ENCODE assay signal across 21 mouse cellular contexts in genomic region chr5:102453324-102453723, GRCm38 (mm10). TPM values are rescaled to one million over a fixed set of nuclear protein-coding genes. Genes with fewer than 3 reads are reported as not detected.
A peak's percentile ranks its signal among the peaks of the same experiment; 100 is the strongest.
DNase-seq lines count a peak whose midpoint lies in the region; ATAC-seq and TF ChIP-seq lines count a peak whose summit lies in the region.
"Had no signal": no experiment of that assay in that cellular context is flagged by ENCODE, and none has a peak within 500 bp of the region (broad histone marks: within the 10 kb centered on the region; RNA-seq: fewer than 3 reads in every experiment).

No protein-coding gene starts in this region.

- in situ Hi-C loops in CH12.LX (cut with MboI; ENCODE audit: low pct_ligation_motif_present, low pct_unique_long_range_greater_than_20kb, low sequenced_read_pairs): no loop called here

- H3K79me2 ChIP-seq in CH12.LX (replicated peaks; ENCODE audit: control insufficient read depth, extremely low read depth, insufficient read depth, poor library complexity, severe bottlenecking): no peaks in the 10 kb centered on the region

- no peaks in the 10 kb centered on the region for H3K27me3 ChIP-seq in CH12.LX (replicated peaks)
- H3K27me3 ChIP-seq in limb, embryonic 10.5 days (ENCODE audit: low read depth, poor library complexity, severe bottlenecking): no peaks in the 10 kb centered on the region
- H3K27me3 ChIP-seq in stomach, postnatal 0 days (ENCODE audit: control insufficient read depth, insufficient read depth, low read length): no peaks in the 10 kb centered on the region
- H3K27me3 ChIP-seq: embryonic facial prominence, embryonic 12.5 days; forebrain, embryonic 13.5 days; forebrain, embryonic 15.5 days; Patski had no signal

- DNase-seq in CH12.LX (ENCODE audit: extremely low read depth): peak; percentile 5
- peak; percentile 10 for DNase-seq in limb, embryonic 10.5 days (ENCODE audit: low spot score)
- peak; percentile 45 for DNase-seq in stomach, postnatal 0 days (ENCODE audit: low spot score)
- no peak for DNase-seq in testis, postnatal 14 days (ENCODE audit: low spot score)
- DNase-seq: adrenal gland, adult 8-10 months; adrenal gland, postnatal 25 days; cerebellum, adult 11 months; cerebellum, adult 18-20 months; cerebellum, adult 8-10 months; cerebellum, adult 9-11 months; cerebellum, postnatal 14 days; cerebellum, postnatal 36 days; forebrain, postnatal 0 days had no signal

- ATAC-seq in stomach, postnatal 0 days (ENCODE audit: low FRiP score, low TSS enrichment): peak; percentile 92
- ATAC-seq in frontal cortex, adult (ENCODE audit: low TSS enrichment): no peak
- ATAC-seq: activated CD4-positive, CD25-positive, alpha-beta regulatory T cell, adult 4 months; forebrain, embryonic 13.5 days; forebrain, embryonic 15.5 days; forebrain, postnatal 0 days; Patski had no signal

- H3K4me3 ChIP-seq in CH12.LX (replicated peaks in 1 of 3; ENCODE audit: low read depth in 2 of 3, low read length in 2 of 3, poor library complexity in 1 of 3): peak overlapping the region in 2 of 3 experiments; percentile 8 to 51
- no peak overlapping the region for H3K4me3 ChIP-seq in limb, embryonic 10.5 days
- no peak overlapping the region for H3K4me3 ChIP-seq in stomach, postnatal 0 days (ENCODE audit: low read depth, low read length)
- H3K4me3 ChIP-seq: embryonic facial prominence, embryonic 10.5 days; embryonic facial prominence, embryonic 12.5 days; forebrain, embryonic 13.5 days; forebrain, embryonic 15.5 days had no signal

- WGBS in limb, embryonic 10.5 days: 89% methylated on average over 2 of the region's 2 CpGs
- WGBS in stomach, postnatal 0 days: 67% methylated on average over 2 of the region's 2 CpGs

- H3K9me3 ChIP-seq in CH12.LX (replicated peaks; ENCODE audit: low read length): no peaks in the 10 kb centered on the region
- H3K9me3 ChIP-seq in limb, embryonic 10.5 days (replicated peaks): no peaks in the 10 kb centered on the region
- no peaks in the 10 kb centered on the region for H3K9me3 ChIP-seq in stomach, postnatal 0 days (ENCODE audit: control insufficient read depth, low read length)
- H3K9me3 ChIP-seq: embryonic facial prominence, embryonic 10.5 days; embryonic facial prominence, embryonic 12.5 days; forebrain, embryonic 13.5 days; forebrain, embryonic 15.5 days had no signal

- TF ChIP-seq POLR2A in CH12.LX (IDR thresholded peaks at IDR 0.05; ENCODE audit: low read depth, low read length): peak; percentile 53

- H3K27ac ChIP-seq in CH12.LX (ENCODE audit: insufficient read depth, low read depth): no peak overlapping the region
- no peak overlapping the region for H3K27ac ChIP-seq in limb, embryonic 10.5 days
- H3K27ac ChIP-seq in stomach, postnatal 0 days (replicated peaks): no peak overlapping the region
- H3K27ac ChIP-seq: embryonic facial prominence, embryonic 10.5 days; forebrain, embryonic 13.5 days; forebrain, embryonic 15.5 days had no signal

- peaks cover 5 to 10% of the 10 kb centered on the region in 2 experiments; a peak in 2 of 4 replicates for H3K4me1 ChIP-seq in CH12.LX (ENCODE audit: control insufficient read depth in 1 of 2, insufficient read depth in 2 of 2)
- H3K4me1 ChIP-seq in limb, embryonic 10.5 days: peaks cover 9% of the 10 kb centered on the region
- no peaks in the 10 kb centered on the region for H3K4me1 ChIP-seq in stomach, postnatal 0 days (replicated peaks; ENCODE audit: control insufficient read depth, insufficient read depth)
- H3K4me1 ChIP-seq: embryonic facial prominence, embryonic 10.5 days; forebrain, embryonic 13.5 days; forebrain, embryonic 15.5 days had no signal

- no peak for TF ChIP-seq EP300 in CH12.LX (IDR thresholded peaks at IDR 0.05; ENCODE audit: low read length)
- TF ChIP-seq EP300 in stomach, postnatal 0 days (optimal IDR thresholded peaks at IDR 0.05): no peak

- H3K4me2 ChIP-seq in CH12.LX (ENCODE audit: insufficient read depth, low read depth, poor library complexity, severe bottlenecking): peak overlapping the region; percentile 53; the same call in 1 of the 2 replicates
- H3K4me2 ChIP-seq in stomach, postnatal 0 days (replicated peaks; ENCODE audit: low read depth): no peak overlapping the region
- H3K4me2 ChIP-seq: embryonic facial prominence, embryonic 12.5 days; forebrain, embryonic 13.5 days; forebrain, embryonic 15.5 days had no signal

- H3K9ac ChIP-seq in CH12.LX (ENCODE audit: insufficient read depth, low read depth): 0 out of 2 replicates have a peak overlapping the region, but pooled peaks have one; percentile 63
- H3K9ac ChIP-seq in stomach, postnatal 0 days (ENCODE audit: low read length): no peak overlapping the region
- H3K9ac ChIP-seq: embryonic facial prominence, embryonic 12.5 days; forebrain, embryonic 13.5 days; forebrain, embryonic 15.5 days; forebrain, postnatal 0 days had no signal

- TF ChIP-seq CTCF in CH12.LX (conservative IDR thresholded peaks at IDR 0.05 in 1 of 2, IDR thresholded peaks at IDR 0.05 in 1 of 2; ENCODE audit: low read depth in 2 of 2, low read length in 2 of 2): no peak
- TF ChIP-seq CTCF in stomach, postnatal 0 days (IDR thresholded peaks at IDR 0.05; ENCODE audit: low read depth): no peak

- H3K36me3 ChIP-seq in CH12.LX (replicated peaks in 1 of 2; ENCODE audit: control insufficient read depth in 1 of 2, insufficient read depth in 1 of 2, low read length in 1 of 2): peaks cover 0 to 2% of the 10 kb centered on the region in 2 experiments
- H3K36me3 ChIP-seq in limb, embryonic 10.5 days: no peaks in the 10 kb centered on the region
- H3K36me3 ChIP-seq in stomach, postnatal 0 days (ENCODE audit: control insufficient read depth, insufficient read depth, low read length): no peaks in the 10 kb centered on the region
- H3K36me3 ChIP-seq: embryonic facial prominence, embryonic 10.5 days; embryonic facial prominence, embryonic 12.5 days; forebrain, embryonic 15.5 days; G1E had no signal

- TF ChIP-seq RAD21 in CH12.LX (IDR thresholded peaks at IDR 0.05; ENCODE audit: low read depth, low read length): no peak

- dilution Hi-C loops in CH12.LX (cut with MboI; ENCODE audit: extremely low pct_ligation_motif_present, extremely low pct_unique_long_range_greater_than_20kb, low sequenced_read_pairs): no loop called here

TF ChIP-seq in CH12.LX, 34 proteins besides CTCF, POLR2A, EP300 and RAD21:
- TF ChIP-seq MAFK (IDR thresholded peaks at IDR 0.05; ENCODE audit: insufficient replicate concordance, low read length) (no peak), TBP (conservative IDR thresholded peaks at IDR 0.05; ENCODE audit: low read depth, low read length) (0 out of 2 replicates have a peak, but pooled peaks have one; percentile 58), ELF1 (IDR thresholded peaks at IDR 0.05; ENCODE audit: low read depth, low read length) (no peak; the same call in 1 of the 2 replicates), SMC3 (IDR thresholded peaks at IDR 0.05; ENCODE audit: low read depth, low read length) (no peak), MXI1 (IDR thresholded peaks at IDR 0.05; ENCODE audit: low read depth, low read length) (no peak), KAT2A (IDR thresholded peaks at IDR 0.05; ENCODE audit: insufficient replicate concordance, low read length) (no peak), JUND (conservative IDR thresholded peaks at IDR 0.05; ENCODE audit: low read depth, low read length) (no peak), GABPA (IDR thresholded peaks at IDR 0.05; ENCODE audit: insufficient replicate concordance, low read depth, low read length) (no peak), TCF12 (IDR thresholded peaks at IDR 0.05; ENCODE audit: low read depth, low read length) (peak; percentile 42; the same call in 1 of the 2 replicates), POLR2AphosphoS2 (IDR thresholded peaks at IDR 0.05; ENCODE audit: low read depth, low read length) (no peak), HCFC1 (IDR thresholded peaks at IDR 0.05; ENCODE audit: low read depth, low read length) (no peak), BHLHE40 (IDR thresholded peaks at IDR 0.05; ENCODE audit: low read depth, low read length) (no peak), E2F4 (IDR thresholded peaks at IDR 0.05; ENCODE audit: insufficient replicate concordance, low read depth, low read length) (no peak), NELFE (IDR thresholded peaks at IDR 0.05; ENCODE audit: low read depth, low read length) (0 out of 2 replicates have a peak, but pooled peaks have one; percentile 26)

RNA-seq across cellular contexts. Expression of gene Arhgap24, which starts 27.9 kb away (rescaled TPM):
- total RNA-seq in CH12.LX (2012; rRNA removed) (23.5 and 34.7 TPM in 2 replicates), CH12.LX (2014; rRNA removed) (45.8 and 47.9 TPM in 2 replicates)
- polyA plus RNA-seq in CH12.LX (2012; ENCODE audit: insufficient read length, low read depth): 51.6 and 53.7 TPM in 2 replicates
- polyA plus RNA-seq in limb, embryonic 10.5 days (2016; fragmentation: Nextera tagmentation; extraction: Ambion mirVana): 12.8 and 16.4 TPM in 2 replicates
- polyA plus RNA-seq in stomach, postnatal 0 days (2015; fragmentation: Nextera tagmentation; extraction: Ambion mirVana): 24.4 and 24.5 TPM in 2 replicates
- polyA plus RNA-seq: G1E had no signal

Comparison
In these comparisons a context has a peak if more than half of its experiments do, and no peak if none do; other contexts are left out.
1. H3K4me3 ChIP-seq: peak in CH12.LX (2 of 3); none in limb, embryonic 10.5 days (single experiment) and stomach, postnatal 0 days (single experiment).